Mouse (Mus musculus) lung, embryonic 14.5 days (tissue): Measurements from ENCODE around the gene Gsta4. TPM values are rescaled to one million over a fixed set of nuclear protein-coding genes. Genes with fewer than 3 reads are reported as not detected.
"Not testable (repeated sequence)": the region's sequence is repeated elsewhere in the genome, so short reads cannot be mapped to it uniquely, and the experiment has no call there.

Experiments used
- ATAC-seq: fragments of 200-750 bp; cut with Nextera tagmentation; 2 replicates; pipeline ENCODE4 v1.8.0; 2017; ENCODE audit warnings: mild to moderate bottlenecking, moderate TSS enrichment, moderate library complexity; ENCODE audit not compliant: insufficient read depth
- DNase-seq: peaks from one replicate; pipeline ENCODE4 v3.0.0-alpha.2; 2015
- H3K27ac ChIP-seq: fragments of 300-500 bp; sonication (generic); 2 replicates; pipeline ENCODE4 v1.5.1; 2014; ENCODE audit warnings: low read depth, mild to moderate bottlenecking, moderate library complexity
- H3K27me3 ChIP-seq: fragments of 300-500 bp; sonication (generic); 2 replicates; pipeline ENCODE4 v1.6.1; 2014; ENCODE audit warnings: low read length, control low read depth; ENCODE audit not compliant: insufficient read depth
- H3K36me3 ChIP-seq: fragments of 300-500 bp; sonication (generic); 2 replicates; pipeline ENCODE4 v1.6.1; 2014; ENCODE audit warnings: control low read depth; ENCODE audit not compliant: insufficient read depth
- H3K4me1 ChIP-seq: fragments of 300-500 bp; sonication (generic); 2 replicates; pipeline ENCODE4 v1.6.1; 2014; ENCODE audit warnings: antibody characterized with exemption, control low read depth; ENCODE audit not compliant: insufficient read depth
- H3K4me2 ChIP-seq: fragments of 300-500 bp; sonication (generic); 2 replicates; pipeline ENCODE4 v1.6.1; 2014; ENCODE audit warnings: mild to moderate bottlenecking
- H3K4me3 ChIP-seq: fragments of 300-500 bp; sonication (generic); 2 replicates; pipeline ENCODE4 v1.5.1; 2014; ENCODE audit warnings: low read depth, low read length
- H3K9ac ChIP-seq: fragments of 300-500 bp; sonication (generic); 2 replicates; pipeline ENCODE4 v1.6.1; 2014
- H3K9me3 ChIP-seq: fragments of 300-500 bp; sonication (generic); 2 replicates; pipeline ENCODE4 v1.6.1; 2016; ENCODE audit warnings: low read depth, low read length, control low read depth
- CTCF ChIP-seq: IDR thresholded peaks from 2 replicates; pipeline ENCODE4 v1.5.1; 2016; ENCODE audit warnings: antibody characterized with exemption, low read depth
- WGBS: fragments of 180-500 bp; shearing (Covaris S2); extraction: QIAGEN DNeasy Blood & Tissue Kit; methylation state at CpG from one replicate; pipeline ENCODE4 v1.1.7; 2014; 5-methylcytosine and 5-hydroxymethylcytosine counted together
- polyA plus RNA-seq: library from polyadenylated mRNA; unstranded; fragments of >200 nt; fragmentation: Nextera tagmentation; extraction: Ambion mirVana; gene quantifications from 2 replicates; pipeline ENCODE4 v1.2.1, GENCODE M21; 2014

Gsta4 gene
- 48.4 and 58.0 TPM in 2 replicates for polyA plus RNA-seq

DNA sequence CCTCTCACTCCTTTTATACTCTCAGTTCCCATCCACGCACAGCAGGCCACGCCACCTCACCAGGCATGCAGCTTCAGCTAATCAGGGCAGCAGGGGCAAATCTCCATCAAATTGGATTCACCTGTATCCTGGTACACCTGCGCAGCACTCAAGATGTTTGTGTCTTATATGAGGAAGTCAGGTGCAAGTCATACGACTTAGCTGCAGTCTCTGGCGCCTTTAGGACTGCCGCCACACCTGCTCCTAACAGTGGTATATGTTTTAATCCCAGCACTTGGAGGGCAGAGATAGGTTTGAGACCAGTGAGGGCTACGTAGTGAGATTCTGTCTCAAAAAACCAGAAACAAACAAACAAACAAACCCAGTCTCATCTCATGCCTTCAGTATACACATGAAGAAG, at the start of gene Gsta4:
TSS of gene Gsta4 (plus strand) at position 301 of the 400 bp plus-strand sequence.
- not testable (repeated sequence) for ATAC-seq, H3K27ac ChIP-seq, H3K4me2 ChIP-seq, H3K27me3 ChIP-seq, H3K36me3 ChIP-seq, H3K4me3 ChIP-seq, H3K9ac ChIP-seq, H3K9me3 ChIP-seq, H3K4me1 ChIP-seq, DNase-seq
- WGBS, result 89% methylated on average over 4 of the region's 7 CpGs

DNA sequence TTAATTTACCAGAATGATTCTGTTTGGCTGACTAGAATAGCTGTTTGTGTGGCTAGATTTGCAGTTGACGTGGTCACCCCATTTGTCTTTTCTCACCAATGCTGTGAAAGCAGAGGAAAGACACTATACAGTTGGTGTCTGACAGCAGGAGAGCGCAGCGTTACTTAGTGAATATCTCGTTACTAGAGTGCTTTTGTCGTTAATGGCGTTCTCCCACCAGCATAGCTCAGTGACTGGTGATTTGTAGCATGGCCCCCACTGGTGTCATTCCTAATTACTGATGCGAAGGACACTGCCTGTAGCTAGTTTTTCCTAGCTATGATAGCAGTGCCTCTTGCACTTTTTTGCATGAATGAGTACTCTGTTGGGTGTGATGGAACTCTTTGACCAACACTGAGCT, 46.9 kb upstream of the Gsta4 start:
- no peak overlapping the region for H3K27ac ChIP-seq
- H3K4me2 ChIP-seq, result no peak overlapping the region
- 69% methylated on average over 7 of the region's 7 CpGs for WGBS
- H3K4me3 ChIP-seq, result no peak overlapping the region
- no peak for DNase-seq
- H3K27me3 ChIP-seq, result no peaks in the 10 kb centered on the region
- H3K9me3 ChIP-seq, result no peaks in the 10 kb centered on the region
- ATAC-seq, result no peak
- peaks cover 36% of the 10 kb centered on the region for H3K36me3 ChIP-seq
- no peak overlapping the region for H3K9ac ChIP-seq
- no peak for TF ChIP-seq CTCF
- no peaks in the 10 kb centered on the region for H3K4me1 ChIP-seq

DNA sequence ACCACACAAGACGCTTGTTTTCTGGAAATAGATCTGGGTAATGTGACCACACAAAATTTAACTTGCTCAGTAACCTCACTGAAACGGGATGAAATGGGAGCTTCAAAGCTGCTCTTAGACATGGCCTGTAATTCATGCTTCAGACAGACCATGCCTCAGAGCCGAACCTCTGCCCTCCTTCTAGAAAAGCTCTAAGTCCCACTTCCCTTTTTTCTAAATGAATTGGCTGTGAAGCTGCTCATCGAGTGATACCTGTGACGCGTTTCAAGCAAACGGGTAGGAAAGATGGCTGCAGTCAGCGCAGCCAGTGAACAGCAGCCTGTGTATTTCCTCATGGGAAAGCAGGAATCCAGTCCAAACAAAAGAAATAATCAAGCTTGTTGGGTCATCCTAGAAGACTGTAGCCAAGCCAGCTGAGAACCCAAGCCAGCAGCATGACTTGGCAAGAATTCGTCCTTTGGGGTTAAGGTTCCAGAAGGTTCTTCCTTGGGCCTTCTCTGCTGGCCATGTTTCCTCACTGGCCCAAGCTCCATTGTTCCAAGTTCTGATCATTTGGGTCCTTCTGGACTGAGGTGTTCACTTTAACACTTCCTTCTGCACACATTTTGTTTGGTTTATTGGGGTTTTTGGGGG, 44.4 kb upstream of the Gsta4 start:
- Histone ChIP-seq H3K27me3 (no peaks in the 10 kb centered on the region), H3K4me3 (no peak overlapping the region), H3K9ac (no peak overlapping the region), H3K4me1 (no peaks in the 10 kb centered on the region), H3K9me3 (no peaks in the 10 kb centered on the region), H3K4me2 (no peak overlapping the region), H3K36me3 (peaks cover 38% of the 10 kb centered on the region), H3K27ac (no peak overlapping the region)
- DNase-seq, result no peak
- WGBS, result 87% methylated on average over 9 of the region's 9 CpGs
- no peak for TF ChIP-seq CTCF
- ATAC-seq, result no peak

DNA sequence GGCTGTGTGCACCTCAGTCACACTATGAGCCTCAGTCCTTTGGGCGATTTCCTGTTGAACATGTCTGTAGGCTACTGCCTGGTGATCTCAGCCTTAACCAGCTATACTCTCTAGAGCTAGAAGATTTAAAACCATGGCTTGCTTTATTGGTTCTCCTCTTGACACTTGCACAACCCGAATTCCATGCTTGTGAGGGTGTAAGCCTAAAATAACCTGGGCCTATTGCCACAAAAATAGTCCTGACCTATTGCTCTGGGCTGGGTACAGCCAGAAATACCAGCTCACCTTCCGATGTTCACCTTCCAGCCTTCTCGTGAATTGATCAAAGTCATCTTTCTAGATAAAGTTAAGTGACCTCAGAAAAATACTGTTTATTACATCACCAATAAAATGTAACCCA, 43.1 kb upstream of the Gsta4 start:
- Histone ChIP-seq H3K27ac (no peak overlapping the region), H3K4me1 (no peaks in the 10 kb centered on the region), H3K9ac (no peak overlapping the region), H3K36me3 (peaks cover 38% of the 10 kb centered on the region), H3K4me3 (no peak overlapping the region), H3K4me2 (no peak overlapping the region), H3K9me3 (no peaks in the 10 kb centered on the region), H3K27me3 (no peaks in the 10 kb centered on the region)
- DNase-seq, result no peak
- WGBS, result 84% methylated on average over 4 of the region's 4 CpGs
- no peak for ATAC-seq
- no peak for TF ChIP-seq CTCF

DNA sequence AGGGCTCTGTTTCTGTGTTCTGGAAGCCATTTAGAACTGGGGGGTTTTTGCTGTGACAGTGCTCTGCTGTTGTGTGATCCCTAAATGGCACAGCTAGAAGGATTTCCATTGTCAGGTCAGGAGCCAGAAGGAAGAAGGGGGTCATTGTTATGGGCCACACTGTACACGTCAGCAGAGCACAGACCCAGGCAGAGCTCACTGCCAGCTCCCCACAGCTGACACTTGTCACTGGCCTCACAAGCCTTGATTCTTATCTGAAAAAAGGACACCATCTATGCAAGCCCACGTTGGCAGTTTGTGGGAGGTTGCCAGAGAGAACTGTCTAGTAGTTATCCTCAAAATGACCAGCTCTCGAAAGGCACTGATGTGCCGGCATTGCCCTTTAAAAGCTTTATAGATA, 36.5 kb upstream of the Gsta4 start:
- Histone ChIP-seq H3K36me3 (peaks cover 47% of the 10 kb centered on the region), H3K27ac (no peak overlapping the region)
- 68% methylated on average over 4 of the region's 4 CpGs for WGBS

DNA sequence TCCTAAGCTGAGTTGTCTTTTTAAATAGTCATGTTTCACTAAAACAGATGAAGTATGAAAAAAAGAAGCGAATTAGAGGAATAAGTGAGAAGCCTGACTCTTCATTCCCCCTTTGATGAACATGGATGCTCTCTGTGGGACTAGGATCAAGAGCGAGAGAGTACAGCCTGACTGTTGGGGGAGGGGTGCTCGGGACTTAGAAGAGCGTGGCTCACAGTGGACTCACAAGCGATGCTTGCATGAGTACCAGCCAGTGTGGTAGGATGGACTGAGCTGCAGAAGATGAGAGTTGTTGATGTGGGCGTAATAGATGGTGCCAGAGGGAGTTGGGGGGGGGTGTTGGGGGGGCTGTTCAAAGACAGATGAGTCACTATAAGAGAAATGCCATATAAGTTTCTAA, 35.9 kb upstream of the Gsta4 start:
- ATAC-seq (no peak), DNase-seq (no peak)
- Histone ChIP-seq H3K4me3 (no peak overlapping the region), H3K9ac (no peak overlapping the region), H3K27ac (no peak overlapping the region), H3K4me2 (no peak overlapping the region), H3K36me3 (peaks cover 45% of the 10 kb centered on the region), H3K9me3 (no peaks in the 10 kb centered on the region), H3K27me3 (no peaks in the 10 kb centered on the region), H3K4me1 (no peaks in the 10 kb centered on the region)
- 78% methylated on average over 6 of the region's 6 CpGs for WGBS
- TF ChIP-seq CTCF, result no peak

More for the DNA sequence above, 36.5 kb upstream of the Gsta4 start:
- no peak overlapping the region for H3K4me3 ChIP-seq
- no peak overlapping the region for H3K4me2 ChIP-seq
- TF ChIP-seq CTCF, result no peak
- no peaks in the 10 kb centered on the region for H3K27me3 ChIP-seq
- ATAC-seq (no peak), DNase-seq (no peak)
- H3K9ac ChIP-seq, result no peak overlapping the region
- no peaks in the 10 kb centered on the region for H3K9me3 ChIP-seq
- no peaks in the 10 kb centered on the region for H3K4me1 ChIP-seq

DNA sequence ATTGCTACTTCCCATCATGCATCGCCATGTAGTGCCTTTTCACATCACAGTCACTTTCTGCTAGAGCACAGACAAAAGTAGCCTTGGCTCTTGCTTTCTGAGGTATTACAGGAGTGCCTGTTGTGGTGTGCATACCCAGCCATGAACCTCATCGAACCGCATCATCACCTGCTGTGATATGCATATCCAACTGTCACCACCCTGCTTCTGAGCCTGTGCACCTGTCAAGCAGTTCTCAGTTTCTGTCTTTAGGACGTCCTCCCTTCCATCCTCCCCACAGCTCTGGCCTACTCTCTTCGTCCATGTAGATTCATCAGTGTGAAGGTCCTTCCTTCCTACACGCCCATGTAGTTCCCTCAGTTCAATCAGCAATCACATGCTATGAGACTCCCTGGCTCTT, 34.4 kb upstream of the Gsta4 start:
- H3K4me1 ChIP-seq, result no peaks in the 10 kb centered on the region
- 86% methylated on average over 6 of the region's 6 CpGs for WGBS
- H3K27me3 ChIP-seq, result no peaks in the 10 kb centered on the region
- H3K9me3 ChIP-seq, result no peaks in the 10 kb centered on the region
- ATAC-seq (no peak), DNase-seq (no peak)
- H3K27ac ChIP-seq, result no peak overlapping the region
- TF ChIP-seq CTCF, result no peak
- no peak overlapping the region for H3K4me2 ChIP-seq
- H3K4me3 ChIP-seq, result no peak overlapping the region
- peaks cover 33% of the 10 kb centered on the region; the same call in 1 of the 2 replicates for H3K36me3 ChIP-seq
- H3K9ac ChIP-seq, result no peak overlapping the region

DNA sequence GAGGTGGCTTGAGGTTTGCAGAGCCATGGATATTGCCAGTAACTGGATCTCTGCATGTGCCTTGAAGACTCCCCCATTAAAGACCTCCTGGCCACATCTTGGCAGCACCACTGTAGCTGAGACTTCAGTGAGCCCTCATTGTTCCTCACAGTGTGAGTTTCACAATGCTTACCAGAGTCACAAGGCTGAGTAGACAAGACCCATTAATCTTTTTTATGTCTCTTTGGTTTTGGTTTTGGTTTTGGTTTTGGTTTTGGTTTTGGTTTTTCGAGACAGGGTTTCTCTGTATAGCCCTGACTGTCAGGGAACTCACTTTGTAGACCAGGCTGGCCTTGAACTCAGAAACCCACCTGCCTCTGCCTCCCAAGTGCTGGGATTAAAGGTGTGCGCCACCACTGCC, 32.8 kb upstream of the Gsta4 start:
- H3K4me1 ChIP-seq, H3K27me3 ChIP-seq, H3K4me2 ChIP-seq, H3K4me3 ChIP-seq, H3K9ac ChIP-seq, H3K27ac ChIP-seq, ATAC-seq, DNase-seq, H3K9me3 ChIP-seq: not testable (repeated sequence)
- peaks cover 31% of the 10 kb centered on the region for H3K36me3 ChIP-seq
- 91% methylated on average over 2 of the region's 2 CpGs for WGBS
